Mouse (Mus musculus) liver, embryonic 14.5 days (tissue): Measurements from ENCODE around the gene Wfs1. TPM values are rescaled to one million over a fixed set of nuclear protein-coding genes. Genes with fewer than 3 reads are reported as not detected.

Experiments
- ATAC-seq: fragments of 200-750 bp; cut with Nextera tagmentation; 2 replicates; pipeline ENCODE4 v1.8.0; 2017; ENCODE audit warnings: moderate number of reproducible peaks, mild to moderate bottlenecking, moderate library complexity; ENCODE audit not compliant: insufficient read depth
- DNase-seq, 3 experiments: peaks; one replicate each; pipeline ENCODE4 v3.0.0-alpha.2; 2012 to 2013; ENCODE audit warnings: low read depth in 3 of 3, low spot score in 3 of 3
- H3K27ac ChIP-seq: fragments of 300-500 bp; sonication (generic); 2 replicates; pipeline ENCODE4 v1.5.1; 2014; ENCODE audit warnings: moderate library complexity, mild to moderate bottlenecking, control low read depth, inconsistent platforms
- H3K27me3 ChIP-seq: fragments of 300-500 bp; sonication (generic); 2 replicates; pipeline ENCODE4 v1.6.1; 2014; ENCODE audit warnings: mild to moderate bottlenecking, low read length, moderate library complexity; ENCODE audit not compliant: control insufficient read depth, insufficient read depth
- H3K36me3 ChIP-seq: fragments of 300-500 bp; sonication (generic); replicated peaks from 2 replicates; pipeline ENCODE4 v1.6.1; 2014; ENCODE audit warnings: low read depth; ENCODE audit not compliant: control insufficient read depth, insufficient read depth
- H3K4me1 ChIP-seq, 2 experiments: fragments of 200-500 bp in 1 of 2; fragments of 300-500 bp in 1 of 2; sonication (generic) in 1 of 2; replicated peaks; 2 replicates each; pipeline ENCODE4 v1.6.1; 2012 to 2014; ENCODE audit warnings: antibody characterized with exemption in 1 of 2, inconsistent platforms in 1 of 2, low read length in 1 of 2; ENCODE audit not compliant: control insufficient read depth in 2 of 2, insufficient read depth in 2 of 2
- H3K4me2 ChIP-seq: fragments of 300-500 bp; sonication (generic); 2 replicates; pipeline ENCODE4 v1.6.1; 2014; ENCODE audit warnings: low read depth, mild to moderate bottlenecking, control low read depth, moderate library complexity
- H3K4me3 ChIP-seq, 2 experiments: fragments of 200-500 bp in 1 of 2; fragments of 300-500 bp in 1 of 2; sonication (generic) in 1 of 2; 2 replicates each; pipeline ENCODE4 v1.5.1; 2012 to 2014; ENCODE audit warnings: low read depth in 2 of 2, low read length in 2 of 2, mild to moderate bottlenecking in 2 of 2, control low read depth in 1 of 2, inconsistent platforms in 1 of 2, moderate library complexity in 1 of 2; ENCODE audit not compliant: insufficient read depth in 1 of 2
- H3K9ac ChIP-seq: fragments of 300-500 bp; sonication (generic); replicated peaks from 2 replicates; pipeline ENCODE4 v1.6.1; 2014; ENCODE audit warnings: mild to moderate bottlenecking, control low read depth, moderate library complexity
- H3K9me3 ChIP-seq: fragments of 300-500 bp; sonication (generic); 2 replicates; pipeline ENCODE4 v1.6.1; 2016; ENCODE audit warnings: low read length, mixed read lengths; ENCODE audit not compliant: control insufficient read depth
- CTCF ChIP-seq: IDR thresholded peaks from 2 replicates; pipeline ENCODE4 v1.5.1; 2016; ENCODE audit warnings: antibody characterized with exemption, low read depth, control low read depth
- EP300 ChIP-seq: IDR thresholded peaks from 2 replicates; pipeline ENCODE4 v1.6.1; 2016; ENCODE audit warnings: antibody characterized with exemption, low read depth
- WGBS: fragments of 180-500 bp; shearing (Covaris S2); extraction: QIAGEN DNeasy Blood & Tissue Kit; methylation state at CpG from one replicate; pipeline ENCODE4 v1.1.7; 2014; ENCODE audit not compliant: insufficient replicate concordance; 5-methylcytosine and 5-hydroxymethylcytosine counted together
- polyA plus RNA-seq, 2 experiments: library from polyadenylated mRNA; depleted of rRNA in 1 of 2; stranded (reverse) in 1 of 2; unstranded in 1 of 2; fragments of >200 nt; fragmentation: Nextera tagmentation in 1 of 2; extraction: Ambion mirVana in 1 of 2; gene quantifications; 2 replicates each; pipeline versions ENCODE4 v1.2.1 to v1.2.3; 2012 to 2014

Wfs1 gene
- polyA plus RNA-seq, 2 experiments: 0.72 to 0.84 TPM

DNA sequence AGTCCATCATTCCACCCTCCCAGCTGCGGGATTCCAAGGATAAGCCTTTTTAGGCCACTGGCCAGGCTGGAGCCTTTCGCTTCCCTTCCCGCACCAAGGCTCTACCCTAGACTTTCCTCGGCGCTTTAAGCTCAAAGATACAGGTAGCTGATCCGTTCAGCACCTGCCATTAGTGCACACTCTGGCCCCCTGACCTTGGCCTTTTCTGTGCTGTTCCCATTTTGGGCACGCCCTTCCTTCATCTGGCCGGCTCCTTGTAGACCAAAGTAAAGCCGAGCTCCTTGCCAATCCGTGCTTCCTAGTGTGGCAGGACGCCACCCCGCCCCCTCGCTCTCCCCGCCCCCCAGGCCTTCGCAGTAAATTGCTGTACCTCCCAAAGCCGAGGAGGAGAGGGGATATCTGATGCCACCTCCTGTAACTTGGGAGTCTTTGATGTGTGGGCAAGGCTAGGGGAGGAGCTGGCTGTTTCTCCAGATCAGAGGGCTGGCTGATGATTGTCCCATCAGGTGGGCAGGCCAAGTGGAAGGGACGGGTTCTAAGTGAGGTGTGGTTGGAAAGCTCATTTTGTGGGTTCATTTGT, 40.4 kb upstream of the Wfs1 start:
- no peaks in the 10 kb centered on the region for H3K9me3 ChIP-seq
- H3K4me2 ChIP-seq: no peak overlapping the region
- TF ChIP-seq EP300 (no peak), CTCF (no peak)
- H3K27ac ChIP-seq: no peak overlapping the region
- H3K27me3 ChIP-seq: peaks cover 33% of the 10 kb centered on the region
- H3K4me3 ChIP-seq: no peak overlapping the region
- ATAC-seq: no peak
- DNase-seq: no peak
- no peaks in the 10 kb centered on the region for H3K4me1 ChIP-seq
- H3K36me3 ChIP-seq: no peaks in the 10 kb centered on the region
- 2% methylated on average over 17 of the region's 17 CpGs for WGBS
- no peak overlapping the region for H3K9ac ChIP-seq

DNA sequence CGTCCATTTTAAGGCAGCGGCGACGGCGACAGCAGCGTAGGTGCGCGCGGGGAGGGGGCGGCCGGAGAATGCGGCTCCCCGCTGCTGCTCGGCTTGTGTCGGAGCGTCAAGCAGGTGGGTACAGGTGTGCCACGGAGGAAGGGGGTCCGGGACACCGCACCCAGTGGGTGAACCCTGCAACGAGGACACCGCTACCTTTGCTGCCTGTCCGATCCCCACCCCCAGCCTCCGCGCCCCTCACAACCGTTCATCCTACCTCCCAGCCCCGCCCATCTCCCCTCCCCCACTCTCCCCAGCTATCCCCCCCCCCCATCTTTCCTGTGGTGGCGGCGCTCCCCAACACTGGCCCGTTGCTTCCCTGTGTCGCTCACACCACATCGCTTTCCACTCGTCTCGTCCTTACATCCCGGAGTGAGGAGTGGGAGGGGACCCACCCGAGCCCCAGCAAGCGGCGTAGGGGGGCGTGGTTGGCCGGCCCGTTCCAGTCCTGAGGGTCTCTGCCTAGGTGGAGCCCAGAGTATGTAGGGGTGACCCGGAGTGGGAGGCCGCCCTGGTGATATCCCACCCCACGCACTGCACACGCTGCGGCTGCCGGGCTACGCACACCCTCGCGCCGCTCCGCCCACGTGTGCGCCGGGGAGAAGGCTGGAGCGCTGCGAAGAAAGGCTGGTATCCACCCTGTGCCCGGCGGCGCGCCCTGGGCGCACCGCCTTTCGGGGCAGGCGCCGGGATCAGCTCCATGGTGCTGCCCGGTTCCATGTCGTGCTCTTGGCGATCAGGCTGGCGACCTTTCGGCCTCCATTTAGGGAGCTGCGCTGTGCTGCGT, 39.7 kb upstream of the Wfs1 start:
- Histone ChIP-seq H3K36me3 (no peaks in the 10 kb centered on the region), H3K9ac (no peak overlapping the region), H3K27ac (no peak overlapping the region), H3K4me1 (no peaks in the 10 kb centered on the region), H3K9me3 (no peaks in the 10 kb centered on the region), H3K4me3 (peak overlapping the region; percentile 22 to 46), H3K4me2 (peak overlapping the region; percentile 63), H3K27me3 (peaks cover 33% of the 10 kb centered on the region)
- no peak for ATAC-seq
- WGBS: 1% methylated on average over 71 of the region's 72 CpGs
- DNase-seq: no peak
- TF ChIP-seq CTCF (no peak), EP300 (no peak)

DNA sequence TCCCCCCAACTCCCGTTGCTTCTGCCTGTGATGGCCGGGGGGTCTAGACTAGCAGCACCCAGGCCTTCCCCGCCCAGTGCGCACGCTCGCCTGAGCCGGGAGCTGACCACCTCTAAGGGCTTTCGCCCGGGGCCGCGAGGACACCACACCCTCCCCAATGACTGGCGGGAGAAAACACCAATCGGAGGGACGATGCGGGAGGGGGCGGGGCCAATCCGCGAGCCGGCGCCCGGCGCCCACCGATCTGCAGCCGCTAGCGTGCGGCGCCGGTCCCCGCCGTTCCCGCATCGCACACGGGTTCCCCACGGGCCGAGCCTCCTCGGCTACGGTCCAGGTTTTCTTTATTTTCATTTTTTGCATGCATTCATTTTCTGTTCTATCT, 39.1 kb upstream of the Wfs1 start:
- Histone ChIP-seq H3K36me3 (no peaks in the 10 kb centered on the region), H3K4me2 (peak overlapping the region; percentile 63), H3K4me1 (no peaks in the 10 kb centered on the region), H3K4me3 (peak overlapping the region; percentile 22 to 46), H3K9ac (no peak overlapping the region), H3K27me3 (peaks cover 33% of the 10 kb centered on the region), H3K27ac (no peak overlapping the region), H3K9me3 (no peaks in the 10 kb centered on the region)
- no peak for DNase-seq
- 1% methylated on average over 37 of the region's 37 CpGs for WGBS
- TF ChIP-seq EP300 (no peak), CTCF (no peak)
- ATAC-seq: no peak

DNA sequence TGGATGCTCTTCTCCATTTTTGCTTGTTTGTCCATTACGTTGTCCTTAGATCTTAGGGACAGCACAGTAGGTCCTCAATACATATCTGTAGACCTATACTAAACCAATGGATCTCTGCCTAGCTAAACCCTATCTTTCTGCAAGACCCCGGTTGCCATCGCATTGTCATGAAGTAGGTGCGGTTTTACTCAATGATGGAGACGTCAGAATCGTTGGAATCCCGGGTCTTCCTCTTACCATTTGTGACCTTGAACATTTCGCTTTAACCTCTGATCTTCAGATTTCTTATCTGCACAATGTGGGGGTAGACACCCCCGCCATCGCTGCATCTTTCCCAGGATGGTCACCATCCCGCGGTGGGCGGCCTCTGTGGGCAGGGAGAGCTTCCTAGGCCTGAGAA, 38.7 kb upstream of the Wfs1 start:
- Histone ChIP-seq H3K9ac (no peak overlapping the region), H3K4me2 (peak overlapping the region; percentile 63; the same call in 1 of the 2 replicates), H3K36me3 (no peaks in the 10 kb centered on the region), H3K27ac (no peak overlapping the region), H3K27me3 (peaks cover 33% of the 10 kb centered on the region), H3K9me3 (no peaks in the 10 kb centered on the region), H3K4me3 (no peak overlapping the region; a peak in 1 of 4 replicates), H3K4me1 (no peaks in the 10 kb centered on the region)
- WGBS: 15% methylated on average over 13 of the region's 13 CpGs
- ATAC-seq (no peak), DNase-seq (no peak)
- TF ChIP-seq EP300: no peak
- no peak for TF ChIP-seq CTCF

DNA sequence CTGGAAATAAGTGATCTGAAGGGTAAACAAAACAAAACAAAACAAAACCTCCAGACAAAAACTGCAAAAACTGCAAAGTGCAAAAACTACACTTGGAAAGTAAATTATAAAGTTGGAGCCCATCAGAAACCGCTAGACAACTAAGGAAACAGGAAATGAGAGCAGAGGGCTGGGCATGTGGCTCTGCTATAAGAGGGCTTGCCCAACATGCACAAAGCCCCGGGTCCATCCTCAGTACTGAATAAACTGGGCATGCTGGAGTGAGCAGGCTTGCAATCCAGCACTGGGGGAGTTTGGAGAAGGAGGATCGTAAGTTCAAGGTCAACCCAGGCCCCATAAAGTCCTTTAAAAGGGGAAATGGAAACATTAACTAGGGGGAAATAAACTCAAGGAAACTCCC, 28.2 kb upstream of the Wfs1 start:
- DNase-seq (no peak), ATAC-seq (no peak)
- Histone ChIP-seq H3K27me3 (no peaks in the 10 kb centered on the region), H3K4me2 (no peak overlapping the region), H3K36me3 (no peaks in the 10 kb centered on the region), H3K9ac (no peak overlapping the region), H3K4me3 (no peak overlapping the region), H3K27ac (no peak overlapping the region), H3K4me1 (no peaks in the 10 kb centered on the region), H3K9me3 (no peaks in the 10 kb centered on the region)
- 25% methylated on average over 3 of the region's 3 CpGs for WGBS
- TF ChIP-seq EP300 (no peak), CTCF (no peak)
